Mouse (Mus musculus): ENCODE measurements at regions not wholly inside any gene's neighbourhood (a gene's known extent, or its start where the extent isn't known, plus 50 kb on each side); places are given as distances from the start of the nearest gene placed in this dataset.

GRCm38 (mm10) chrX:62176011-62176410, 107.3 kb upstream of the 4933402E13Rik start:
- 41% methylated on average over 1 of the region's 1 CpGs for WGBS
- Histone ChIP-seq H3K4me1 (ENCODE audit: insufficient read depth) (no peaks in the 10 kb centered on the region), H3K27me3 (ENCODE audit: insufficient read depth, low read length) (no peaks in the 10 kb centered on the region), H3K27ac (ENCODE audit: low read depth, low read length) (no peak overlapping the region), H3K4me3 (ENCODE audit: low read depth, low read length) (no peak overlapping the region), H3K36me3 (ENCODE audit: insufficient read depth) (no peaks in the 10 kb centered on the region), H3K9me3 (ENCODE audit: low read length) (no peaks in the 10 kb centered on the region), H3K9ac (no peak overlapping the region), H3K4me2 (ENCODE audit: low read depth) (no peak overlapping the region)
- DNase-seq: no peak
- ATAC-seq: no peak
- TF ChIP-seq CTCF (IDR thresholded peaks at IDR 0.05; ENCODE audit: low read depth): no peak

GRCm38 (mm10) chrX:62180089-62180488, 103.2 kb upstream of the 4933402E13Rik start:
- H3K9ac ChIP-seq: no peak overlapping the region
- peak; percentile 37 for TF ChIP-seq CTCF (IDR thresholded peaks at IDR 0.05; ENCODE audit: low read depth)
- DNase-seq (no peak), ATAC-seq (no peak)
- H3K4me3 ChIP-seq (ENCODE audit: low read depth, low read length): no peak overlapping the region
- H3K4me2 ChIP-seq (ENCODE audit: low read depth): no peak overlapping the region
- H3K27ac ChIP-seq (ENCODE audit: low read depth, low read length): no peak overlapping the region
- no peaks in the 10 kb centered on the region for H3K27me3 ChIP-seq (ENCODE audit: insufficient read depth, low read length)
- WGBS: 80% methylated on average over 4 of the region's 4 CpGs
- H3K4me1 ChIP-seq (ENCODE audit: insufficient read depth): no peaks in the 10 kb centered on the region
- H3K36me3 ChIP-seq (ENCODE audit: insufficient read depth): no peaks in the 10 kb centered on the region
- H3K9me3 ChIP-seq (ENCODE audit: low read length): no peaks in the 10 kb centered on the region
